Mouse (Mus musculus): Measurements from ENCODE around the gene Rilp. TPM values are rescaled to one million over a fixed set of nuclear protein-coding genes. Genes with fewer than 3 reads are reported as not detected.

Gene Rilp
- polyA plus RNA-seq, 1 experiment from 2014 or later: 1.6 TPM

- Histone ChIP-seq H3K27ac (no peak overlapping the region), H3K4me3 (replicated peaks) (no peak overlapping the region), H3K4me1 (replicated peaks) (peaks cover 11% of the 10 kb centered on the region), H3K27me3 (replicated peaks) (no peaks in the 10 kb centered on the region), H3K4me2 (replicated peaks) (no peak overlapping the region), H3K9ac (no peak overlapping the region), H3K36me3 (no peaks in the 10 kb centered on the region), H3K9me3 (no peaks in the 10 kb centered on the region)
- ATAC-seq: no peak
- WGBS: 32% methylated on average over 4 of the region's 4 CpGs
These were observed 19.9 kb downstream of the Rilp start for GRCm38 (mm10) chr11:75529771-75530170.

DNA sequence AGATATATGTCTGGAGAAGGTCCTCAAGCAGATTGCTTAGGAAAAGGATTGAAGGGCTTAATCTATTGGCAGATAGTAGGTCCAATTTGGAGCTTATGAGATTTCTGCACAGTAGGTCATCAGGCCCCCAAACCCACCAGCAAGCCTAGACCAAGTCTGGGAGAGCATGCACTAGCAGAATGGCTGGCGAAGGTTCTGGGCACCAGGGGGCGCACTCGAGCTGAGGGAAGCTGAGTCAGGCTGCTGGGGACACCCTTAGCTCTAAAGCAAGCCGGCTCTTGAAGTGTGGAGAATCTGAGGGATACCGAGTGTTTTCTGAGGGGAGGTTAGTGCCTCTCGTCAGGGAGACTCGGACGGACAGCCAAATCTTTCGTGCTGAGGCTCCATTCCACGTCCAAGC lies 20.4 kb downstream of the Rilp start:
- WGBS: 0% methylated on average over 10 of the region's 10 CpGs
- no peaks in the 10 kb centered on the region for H3K27me3 ChIP-seq (replicated peaks)
- H3K4me1 ChIP-seq (replicated peaks): peaks cover 11% of the 10 kb centered on the region
- H3K4me2 ChIP-seq (replicated peaks): peak overlapping the region; percentile 99
- ATAC-seq: peak; percentile 57
- H3K4me3 ChIP-seq (replicated peaks): peak overlapping the region; percentile 65
- no peak overlapping the region; the same call in 1 of the 2 replicates for H3K27ac ChIP-seq
- no peaks in the 10 kb centered on the region for H3K36me3 ChIP-seq
- peak overlapping the region; percentile 71 for H3K9ac ChIP-seq
- H3K9me3 ChIP-seq: no peaks in the 10 kb centered on the region

DNA sequence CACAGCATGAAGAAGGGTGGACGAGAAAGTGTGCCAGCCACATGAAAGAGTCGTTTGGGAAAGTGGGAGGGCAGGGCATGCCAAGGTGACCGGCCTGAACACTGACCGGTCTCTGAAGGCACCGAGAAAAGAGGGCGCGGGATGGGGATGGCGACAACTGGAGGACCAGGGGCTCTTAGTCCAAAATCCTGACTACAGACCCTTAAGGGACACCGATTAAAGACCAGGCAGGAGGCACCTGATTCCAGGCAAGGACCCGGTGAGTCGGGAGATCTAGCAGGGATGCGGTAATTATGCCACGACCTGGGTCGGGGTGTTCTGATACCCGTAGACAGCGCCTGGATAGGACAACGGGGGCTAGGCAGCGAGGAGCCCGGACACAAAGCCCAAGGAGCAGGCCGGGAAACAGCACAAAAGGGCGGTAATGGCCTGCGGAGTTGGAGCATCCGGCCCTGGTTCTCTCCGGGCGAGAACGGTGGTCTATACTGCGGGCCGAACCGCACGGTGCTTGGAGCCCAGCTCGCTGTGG lies 21.0 kb downstream of the Rilp start:
- H3K36me3 ChIP-seq: no peaks in the 10 kb centered on the region
- H3K9ac ChIP-seq: peak overlapping the region; percentile 71
- H3K4me1 ChIP-seq (replicated peaks): peaks cover 11% of the 10 kb centered on the region
- peak; percentile 21 for ATAC-seq
- H3K4me2 ChIP-seq (replicated peaks): peak overlapping the region; percentile 99
- H3K27me3 ChIP-seq (replicated peaks): no peaks in the 10 kb centered on the region
- WGBS: under 1% methylated on average over 31 of the region's 31 CpGs
- peak overlapping the region; percentile 56 for H3K27ac ChIP-seq
- peak overlapping the region; percentile 65 for H3K4me3 ChIP-seq (replicated peaks)
- no peaks in the 10 kb centered on the region for H3K9me3 ChIP-seq

DNA sequence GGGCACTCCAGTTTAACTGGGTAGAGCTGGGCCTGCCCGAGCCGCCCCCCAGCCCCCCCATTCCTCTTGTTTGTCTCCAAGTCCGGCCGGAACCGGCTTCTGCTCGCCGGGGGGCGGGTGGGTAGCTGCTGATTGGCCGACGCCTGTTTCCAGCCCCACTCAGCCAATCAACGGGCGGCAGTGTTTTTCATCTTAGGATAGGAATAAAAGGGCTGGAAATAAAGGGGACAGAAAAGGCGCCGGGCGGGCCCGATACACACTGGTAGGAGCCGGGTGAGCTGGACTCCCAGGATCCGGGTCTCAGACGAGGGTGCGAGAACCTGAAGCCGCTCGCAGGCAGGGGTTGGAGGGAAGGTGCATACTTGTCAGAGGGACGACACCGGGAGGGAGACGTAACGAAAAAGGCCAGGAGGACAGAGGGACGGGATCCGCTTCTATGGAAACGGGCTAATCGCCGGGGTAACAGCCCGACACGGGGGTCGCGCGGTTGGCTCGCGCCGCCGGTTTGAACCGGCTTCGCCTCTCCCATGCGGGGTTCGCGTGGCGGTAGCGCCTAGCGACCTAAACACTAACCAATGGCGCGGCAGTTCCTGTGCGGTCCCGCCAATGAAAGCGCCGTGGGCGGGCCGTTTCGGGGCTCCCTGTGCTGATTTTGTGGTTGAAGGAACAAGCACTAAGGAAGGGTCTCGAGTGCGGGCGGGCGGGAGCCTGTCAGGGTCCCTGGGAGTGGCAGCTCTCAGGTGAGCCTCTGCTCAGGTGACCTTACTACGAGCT lies 21.8 kb downstream of the Rilp start, which contains the start of gene Slc43a2:
Slc43a2 (plus strand) TSS at position 226 of the 774 bp plus-strand sequence.
- no peaks in the 10 kb centered on the region for H3K27me3 ChIP-seq (replicated peaks)

DNA sequence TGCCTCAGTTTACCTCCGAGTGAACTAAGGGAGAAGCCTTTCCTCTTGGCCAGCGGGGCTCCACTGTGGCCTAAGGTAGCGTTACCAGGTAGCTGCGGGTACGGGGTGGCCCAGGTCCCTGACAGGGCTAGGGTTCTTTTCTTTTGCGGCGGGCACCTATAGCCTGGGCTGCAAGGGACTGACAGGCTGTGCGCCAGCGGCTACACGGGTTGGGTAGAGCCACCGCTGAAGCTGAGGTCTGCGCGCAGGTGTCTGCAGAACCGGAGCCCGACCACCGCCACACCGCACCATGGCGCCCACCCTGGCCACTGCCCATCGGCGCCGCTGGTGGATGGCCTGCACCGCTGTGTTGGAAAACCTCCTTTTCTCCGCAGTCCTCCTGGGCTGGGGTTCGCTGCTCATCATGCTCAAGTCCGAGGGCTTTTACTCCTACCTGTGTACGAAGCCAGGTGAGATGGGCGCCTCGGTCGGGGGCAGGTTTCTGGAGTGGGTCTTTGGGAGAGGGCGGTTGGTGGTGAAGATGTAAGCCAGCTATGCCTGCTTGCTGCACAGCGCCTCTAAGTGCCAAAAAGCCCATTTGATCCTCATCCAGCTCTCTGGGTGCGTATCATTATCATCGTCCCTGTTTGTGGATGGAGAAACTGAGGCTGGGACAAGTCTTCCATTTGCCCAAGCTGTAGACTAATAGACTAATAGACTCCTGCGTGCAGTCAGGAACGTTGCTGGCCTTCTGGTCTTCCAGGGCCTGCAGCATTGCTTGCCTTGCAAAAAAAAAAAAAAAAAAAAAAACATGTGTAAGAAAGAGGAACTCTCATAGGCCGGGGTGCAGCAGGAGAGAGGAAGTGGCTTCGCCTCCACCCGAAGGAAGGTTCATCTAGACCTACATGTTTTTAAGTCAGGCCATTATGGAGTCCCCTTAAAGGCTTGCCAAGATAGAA lies 22.7 kb downstream of the Rilp start:
- Histone ChIP-seq H3K4me3 (replicated peaks) (peak overlapping the region; percentile 65), H3K27me3 (replicated peaks) (no peaks in the 10 kb centered on the region), H3K27ac (peak overlapping the region; percentile 51; the same call in 1 of the 2 replicates), H3K36me3 (no peaks in the 10 kb centered on the region), H3K4me2 (replicated peaks) (peak overlapping the region; percentile 99), H3K4me1 (replicated peaks) (peaks cover 11% of the 10 kb centered on the region), H3K9me3 (no peaks in the 10 kb centered on the region), H3K9ac (peak overlapping the region; percentile 71)
- 15% methylated on average over 38 of the region's 38 CpGs for WGBS
- ATAC-seq: peak; percentile 8; the same call in 1 of the 2 replicates

More for the DNA sequence above, 21.8 kb downstream of the Rilp start, which contains the start of gene Slc43a2:
- H3K27ac ChIP-seq: peak within 1 kb of the TSS; percentile 77
- no peaks in the 10 kb centered on the region for H3K9me3 ChIP-seq
- under 1% methylated on average over 62 of the region's 62 CpGs for WGBS
- peak within 1 kb of the TSS; percentile 65 for H3K4me3 ChIP-seq (replicated peaks)
- peak within 1 kb of the TSS; percentile 71 for H3K9ac ChIP-seq
- H3K36me3 ChIP-seq: no peaks in the 10 kb centered on the region
- ATAC-seq: peak; percentile 91
- H3K4me1 ChIP-seq (replicated peaks): peaks cover 11% of the 10 kb centered on the region
- peak within 1 kb of the TSS; percentile 99 for H3K4me2 ChIP-seq (replicated peaks)

DNA sequence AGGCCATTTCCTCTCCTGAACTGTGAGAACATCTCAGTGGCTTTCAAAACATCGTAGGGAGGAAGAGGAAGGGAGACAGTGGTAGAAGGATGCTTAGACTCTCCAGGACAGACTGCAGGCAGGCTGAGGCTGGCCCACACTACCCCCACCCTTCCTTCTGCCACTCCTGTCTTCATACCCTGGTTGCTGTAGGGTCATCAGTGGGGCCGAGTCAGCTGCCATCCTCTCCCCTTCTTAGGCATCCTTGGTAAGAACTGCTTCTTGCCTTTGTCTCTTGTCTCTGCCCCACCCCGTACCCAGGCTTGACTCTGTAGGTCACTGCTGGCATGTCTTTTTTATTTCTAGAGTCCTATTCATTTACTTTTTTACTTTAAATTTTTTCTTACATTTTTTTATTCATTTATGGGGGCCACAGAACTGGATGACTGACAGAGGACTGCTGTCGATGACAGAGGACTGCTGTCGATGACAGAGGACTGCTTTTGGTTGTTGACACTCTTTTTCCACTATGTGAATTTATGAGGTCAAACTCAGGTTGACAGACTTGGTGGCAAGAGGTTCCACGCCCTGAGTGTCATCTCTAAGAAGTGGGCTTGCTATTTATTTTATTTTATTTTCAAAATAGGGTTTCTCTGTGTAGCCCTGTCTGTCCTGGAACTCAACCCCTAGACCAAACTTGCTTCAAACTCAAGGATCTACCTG lies 23.6 kb downstream of the Rilp start:
- Histone ChIP-seq H3K4me3 (replicated peaks) (no peak overlapping the region), H3K9me3 (no peaks in the 10 kb centered on the region), H3K4me2 (replicated peaks) (peak overlapping the region; percentile 29; the same call in 1 of the 2 replicates), H3K27ac (0 out of 2 replicates have a peak overlapping the region, but pooled peaks have one; percentile 25), H3K9ac (no peak overlapping the region), H3K27me3 (replicated peaks) (no peaks in the 10 kb centered on the region), H3K4me1 (replicated peaks) (peaks cover 15% of the 10 kb centered on the region), H3K36me3 (no peaks in the 10 kb centered on the region)
- ATAC-seq: no peak
- 72% methylated on average over 6 of the region's 6 CpGs for WGBS

GRCm38 (mm10) chr11:75534286-75535033 lies 24.6 kb downstream of the Rilp start:
- Histone ChIP-seq H3K9ac (0 out of 2 replicates have a peak overlapping the region, but pooled peaks have one; percentile 28), H3K27ac (peak overlapping the region; percentile 25), H3K4me3 (replicated peaks) (no peak overlapping the region), H3K4me1 (replicated peaks) (peaks cover 15% of the 10 kb centered on the region), H3K27me3 (replicated peaks) (no peaks in the 10 kb centered on the region), H3K4me2 (replicated peaks) (no peak overlapping the region; the same call in 1 of the 2 replicates), H3K36me3 (no peaks in the 10 kb centered on the region), H3K9me3 (no peaks in the 10 kb centered on the region)
- WGBS: 59% methylated on average over 4 of the region's 4 CpGs
- ATAC-seq: no peak

- ATAC-seq: no peak
- 46% methylated on average over 13 of the region's 13 CpGs for WGBS
- H3K27ac ChIP-seq: 0 out of 2 replicates have a peak overlapping the region, but pooled peaks have one; percentile 6
These were observed 25.4 kb downstream of the Rilp start for GRCm38 (mm10) chr11:75535106-75535795.

GRCm38 (mm10) chr11:75536255-75537024 lies 26.5 kb downstream of the Rilp start:
- no peak overlapping the region for H3K9ac ChIP-seq
- H3K9me3 ChIP-seq: no peaks in the 10 kb centered on the region
- no peak overlapping the region for H3K27ac ChIP-seq
- no peaks in the 10 kb centered on the region for H3K36me3 ChIP-seq
- ATAC-seq: no peak
- no peaks in the 10 kb centered on the region for H3K27me3 ChIP-seq (replicated peaks)
- H3K4me1 ChIP-seq (replicated peaks): peaks cover 17% of the 10 kb centered on the region
- H3K4me3 ChIP-seq (replicated peaks): no peak overlapping the region
- WGBS: 88% methylated on average over 12 of the region's 12 CpGs
- H3K4me2 ChIP-seq (replicated peaks): no peak overlapping the region

More at GRCm38 (mm10) chr11:75535106-75535795, 25.4 kb downstream of the Rilp start:
- Histone ChIP-seq H3K4me2 (replicated peaks) (no peak overlapping the region; the same call in 1 of the 2 replicates), H3K4me1 (replicated peaks) (peaks cover 15% of the 10 kb centered on the region), H3K27me3 (replicated peaks) (no peaks in the 10 kb centered on the region), H3K4me3 (replicated peaks) (no peak overlapping the region), H3K9ac (0 out of 2 replicates have a peak overlapping the region, but pooled peaks have one; percentile 28), H3K9me3 (no peaks in the 10 kb centered on the region), H3K36me3 (no peaks in the 10 kb centered on the region)

- 82% methylated on average over 8 of the region's 8 CpGs for WGBS
These were observed 27.1 kb downstream of the Rilp start for GRCm38 (mm10) chr11:75537025-75537414.

More at GRCm38 (mm10) chr11:75537025-75537414, 27.1 kb downstream of the Rilp start:
- H3K9ac ChIP-seq: no peak overlapping the region
- no peak overlapping the region for H3K4me2 ChIP-seq (replicated peaks)
- ATAC-seq: no peak
- no peak overlapping the region for H3K27ac ChIP-seq
- H3K36me3 ChIP-seq: no peaks in the 10 kb centered on the region
- peaks cover 17% of the 10 kb centered on the region for H3K4me1 ChIP-seq (replicated peaks)
- no peak overlapping the region for H3K4me3 ChIP-seq (replicated peaks)
- H3K9me3 ChIP-seq: no peaks in the 10 kb centered on the region
- H3K27me3 ChIP-seq (replicated peaks): no peaks in the 10 kb centered on the region

Data from intestine, embryonic 15.5 days (tissue).